Mouse (Mus musculus) urinary bladder, adult 2 months (tissue): Measurements from ENCODE around the gene Tmem115. TPM values are rescaled to one million over a fixed set of nuclear protein-coding genes. Genes with fewer than 3 reads are reported as not detected.
A peak's percentile ranks its signal among the peaks of the same experiment; 100 is the strongest.

Experiments used
- DNase-seq: peaks from one replicate; pipeline ENCODE4 v3.0.0; 2022; ENCODE audit warnings: low spot score
- polyA plus RNA-seq: library from polyadenylated mRNA; depleted of rRNA; stranded (reverse); fragments of >200 nt; gene quantifications from 2 replicates; pipeline ENCODE4 v1.2.3, GENCODE M21; 2012; rRNA removed

Gene Tmem115
- polyA plus RNA-seq, result 33.6 and 34.0 TPM in 2 replicates

DNA sequence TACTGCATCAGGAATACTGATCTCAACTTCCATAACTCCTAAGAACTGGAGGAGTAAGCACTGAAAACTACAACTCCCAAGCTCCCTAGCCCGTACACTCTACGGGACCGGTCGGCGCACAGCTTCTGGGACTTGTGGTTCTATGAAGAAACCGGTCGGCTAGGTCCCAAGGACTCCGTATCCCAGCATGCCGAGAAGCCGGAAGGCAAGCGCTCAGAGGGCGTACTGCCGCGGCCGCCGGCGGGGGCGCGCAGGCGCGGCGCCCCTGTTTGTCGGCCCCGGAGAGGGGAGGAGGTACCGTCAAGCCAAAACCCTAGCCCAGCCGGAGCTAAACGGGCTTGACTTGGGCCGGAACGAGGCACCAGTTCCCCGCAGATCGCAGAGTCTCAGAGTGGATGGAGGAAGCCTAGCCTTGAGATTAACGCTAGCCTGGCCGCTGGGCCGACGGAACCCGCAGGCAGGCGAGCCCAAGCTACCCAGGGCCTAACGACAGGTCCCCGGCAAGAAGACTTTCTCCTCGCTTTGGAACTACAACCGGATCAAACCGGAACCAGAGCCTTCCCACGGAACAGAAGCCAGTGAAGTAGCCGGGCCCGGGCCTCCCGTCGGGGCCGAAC, at the start of gene Tmem115:
Gene Tmem115, plus strand, starts transcription at position 155 of the 617 bp plus-strand sequence.
- DNase-seq, result peak; percentile 81

DNA sequence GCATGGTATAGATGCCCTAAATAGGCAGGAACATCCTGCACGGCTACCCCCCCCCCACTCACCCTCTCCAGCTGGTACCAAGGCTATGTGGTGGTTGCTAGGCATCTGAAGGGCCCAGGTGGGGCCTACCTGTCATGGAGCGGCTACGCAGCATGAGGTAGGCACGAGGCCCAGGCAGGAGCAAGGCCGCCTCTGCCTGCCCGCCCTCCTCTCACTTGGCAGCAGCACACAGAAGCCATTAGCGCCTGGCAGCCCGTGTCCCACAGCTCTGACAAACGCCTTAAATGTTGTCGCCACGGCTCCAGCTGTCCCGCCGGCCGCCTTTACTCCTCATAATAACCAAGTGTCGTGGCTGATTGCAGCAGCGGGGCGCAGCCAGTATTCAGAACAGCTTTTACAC, 49.4 kb upstream of the Tmem115 start:
- no peak for DNase-seq

DNA sequence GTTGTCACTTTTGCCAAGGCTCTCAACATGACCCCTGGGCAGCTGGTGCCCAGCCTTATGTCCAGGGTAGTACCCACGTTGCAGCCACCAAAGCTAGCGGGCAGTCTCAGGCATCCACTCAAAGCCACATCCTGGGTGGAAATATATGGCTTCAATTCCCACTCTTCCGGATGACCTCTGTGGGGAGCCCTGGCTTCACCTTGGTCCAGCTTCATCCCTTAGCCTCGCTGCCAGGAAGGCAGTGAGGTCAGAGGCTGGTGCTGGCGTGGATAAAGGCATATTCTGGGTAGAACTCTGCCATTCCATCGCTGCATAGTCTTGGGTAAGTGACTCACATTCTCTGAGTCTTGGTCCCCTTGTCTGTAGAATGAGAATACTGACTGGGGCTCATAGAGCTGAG, 49.0 kb upstream of the Tmem115 start:
- DNase-seq, result no peak

DNA sequence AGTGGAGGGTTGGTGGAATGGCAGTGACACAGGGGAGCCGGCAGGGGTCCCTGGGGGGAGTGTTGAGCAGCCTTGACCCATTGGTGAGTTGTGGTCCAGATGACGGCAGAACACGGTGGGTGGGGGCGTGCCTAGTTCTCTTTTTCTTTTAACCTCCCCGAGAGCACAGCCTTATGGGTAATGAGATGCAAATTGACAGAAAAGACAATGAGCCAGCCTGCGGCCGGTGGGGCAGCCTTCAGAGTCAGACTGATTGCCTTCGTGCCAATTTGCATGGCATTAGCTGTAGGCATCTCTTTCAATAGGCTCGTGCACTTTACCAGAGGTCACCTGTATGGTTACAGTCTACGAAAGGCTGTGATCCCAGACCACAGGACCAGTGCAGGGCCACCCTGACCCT, 47.7 kb upstream of the Tmem115 start:
- DNase-seq, result no peak

DNA sequence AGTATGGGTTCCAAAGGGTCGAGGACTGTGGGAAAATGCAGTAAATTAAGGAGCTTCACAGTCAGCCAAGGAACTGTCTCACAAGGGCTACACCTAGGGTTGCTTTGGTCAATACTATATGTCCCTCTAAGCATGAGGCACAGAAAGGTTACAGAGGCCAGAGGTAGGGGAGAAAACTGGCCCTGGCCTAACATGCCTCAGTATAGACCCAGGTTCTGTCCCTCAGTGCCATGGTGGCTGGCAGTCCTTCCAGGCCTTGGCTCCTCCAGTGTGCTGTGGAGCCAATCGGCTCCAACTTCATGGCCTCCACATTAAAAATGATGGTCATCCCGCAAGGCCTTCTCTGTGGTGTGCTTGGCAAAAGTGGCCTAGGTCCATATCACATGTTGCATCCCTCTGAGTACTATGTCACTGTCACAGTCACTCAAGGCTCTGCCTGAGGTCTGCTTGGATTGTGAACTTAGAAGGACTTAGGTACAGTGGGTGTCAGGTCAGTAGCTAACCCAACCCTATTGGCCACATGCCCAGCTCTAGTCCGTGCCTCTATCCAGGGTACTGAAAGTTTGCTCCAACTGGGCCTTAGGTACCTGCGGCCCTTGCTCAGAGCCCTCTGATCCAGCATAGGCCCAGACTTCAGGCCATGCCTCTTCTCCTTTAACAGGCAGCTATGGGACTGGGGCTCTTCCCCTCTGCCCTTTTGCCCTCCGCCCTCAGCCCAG, 47.1 kb upstream of the Tmem115 start:
- DNase-seq, result no peak

DNA sequence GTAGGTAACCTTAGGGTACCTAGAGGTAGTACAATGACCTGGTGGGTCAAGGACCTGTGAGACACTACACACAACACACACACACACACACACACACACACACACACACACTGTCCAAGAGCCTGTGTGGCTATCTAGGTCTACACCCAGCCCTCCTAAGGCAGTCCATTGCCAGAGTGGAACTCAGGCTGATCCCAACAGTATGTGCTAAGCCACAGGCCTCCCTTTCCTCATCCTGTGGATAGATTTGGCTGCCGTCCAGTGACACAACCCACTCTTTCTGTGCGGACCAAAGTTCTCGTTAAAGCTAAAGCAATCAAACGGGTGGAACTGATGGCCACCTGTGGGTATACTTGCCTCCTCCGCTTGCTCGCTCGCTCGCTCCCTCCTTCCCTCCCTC, 43.6 kb upstream of the Tmem115 start:
- no peak for DNase-seq

DNA sequence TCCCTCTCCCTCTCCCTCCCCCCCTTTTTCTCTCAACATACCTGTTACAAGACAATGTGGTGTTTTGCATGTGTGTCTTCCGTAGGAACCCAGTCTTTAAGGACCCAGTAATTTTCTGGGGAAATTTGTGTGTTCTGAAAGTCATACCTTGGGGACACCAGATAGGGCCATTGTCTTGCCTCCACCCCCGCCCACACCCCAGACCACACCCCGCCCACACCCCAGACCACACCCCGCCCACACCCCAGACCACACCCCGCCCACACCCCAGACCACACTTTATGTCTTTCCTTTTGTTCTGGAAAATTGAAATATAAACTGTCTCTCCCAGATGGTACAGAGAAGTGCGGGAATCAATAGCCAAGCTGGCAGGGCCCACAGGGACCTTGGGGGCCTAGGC, 43.1 kb upstream of the Tmem115 start:
- no peak for DNase-seq

DNA sequence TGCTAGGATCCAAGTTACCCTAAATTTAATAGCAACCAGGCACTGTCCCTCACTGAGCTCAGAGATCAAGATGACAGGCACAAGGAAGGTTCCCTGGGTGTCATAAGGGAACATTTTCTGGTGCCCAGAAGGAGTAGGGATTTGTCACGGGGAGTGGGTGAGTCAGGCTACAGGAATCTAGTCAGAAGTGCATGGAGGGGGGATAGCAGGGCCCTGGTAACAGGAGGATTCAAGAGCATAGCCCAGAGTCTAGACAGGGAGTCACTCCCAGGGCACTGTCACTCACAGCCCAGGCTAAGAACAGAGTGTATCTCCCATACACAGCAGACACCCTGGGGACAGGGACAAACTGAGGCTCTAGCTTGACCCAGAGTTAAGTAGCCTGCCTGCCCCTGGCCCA, 40.2 kb upstream of the Tmem115 start:
- DNase-seq, result no peak

DNA sequence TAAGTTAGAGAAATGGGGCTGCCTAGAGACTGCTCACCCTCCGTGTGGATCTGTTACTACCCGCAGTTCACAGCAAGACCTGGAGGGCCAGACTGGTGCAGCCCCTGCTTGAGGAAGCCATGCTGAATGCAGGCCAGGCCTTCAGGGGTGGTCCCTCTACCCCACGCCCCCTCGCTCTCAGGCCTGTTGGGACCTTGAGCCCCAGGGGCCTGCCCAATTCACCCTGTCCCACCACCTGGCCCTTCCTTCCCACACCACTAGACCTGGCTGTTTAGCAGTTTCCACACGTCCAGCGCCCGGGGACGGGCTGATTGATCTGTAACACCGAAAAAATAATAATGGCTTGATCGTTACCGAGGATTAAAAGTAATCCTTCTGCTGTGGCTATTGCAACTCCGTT, 39.5 kb upstream of the Tmem115 start:
- DNase-seq, result no peak

DNA sequence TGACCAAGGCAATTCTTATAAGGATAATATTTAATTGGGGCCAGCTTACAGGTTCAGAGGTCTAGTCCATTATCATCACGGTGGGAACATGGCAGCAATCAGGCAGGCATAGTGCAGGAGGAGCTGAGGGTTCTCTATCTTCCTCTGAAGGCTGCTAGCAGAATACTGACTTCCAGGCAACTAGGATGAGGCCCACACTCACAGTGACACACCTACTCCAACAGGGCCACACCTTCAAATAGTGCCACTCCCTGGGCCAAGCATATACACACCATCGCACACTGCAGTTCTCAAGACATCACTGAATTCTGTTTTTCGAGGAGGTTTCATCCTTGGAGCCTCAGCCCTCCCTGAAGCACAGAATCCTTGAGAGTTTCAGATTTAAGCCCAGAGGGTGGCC, 37.4 kb upstream of the Tmem115 start:
- DNase-seq, result no peak

DNA sequence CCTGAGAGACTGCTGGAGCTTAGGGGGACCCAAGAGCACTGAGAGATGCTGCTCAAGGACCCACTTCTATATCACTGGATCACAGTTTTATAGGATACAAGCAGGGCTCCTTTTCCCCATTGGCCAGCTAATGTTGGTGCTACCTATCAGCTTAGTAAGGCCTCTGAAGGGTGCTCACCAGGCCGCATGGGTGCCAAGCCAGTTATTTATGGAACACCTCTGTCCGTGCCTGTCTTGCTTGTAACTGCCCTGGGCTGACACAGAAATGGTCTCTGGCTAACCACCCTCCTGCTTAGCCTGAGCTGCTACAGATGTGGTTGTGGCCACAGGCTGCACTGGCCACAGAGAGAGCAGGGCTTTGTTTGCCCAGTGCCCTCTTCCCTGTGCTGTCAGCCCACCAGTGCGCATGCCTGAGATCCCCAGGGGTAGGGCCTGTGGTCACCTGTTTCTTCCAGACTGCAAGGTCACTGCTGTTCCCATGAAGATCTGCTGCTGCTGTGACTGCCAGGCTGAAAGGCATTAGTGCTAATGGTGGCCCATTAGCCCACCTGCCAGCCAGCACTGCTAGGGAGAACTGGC, 32.9 kb upstream of the Tmem115 start:
- DNase-seq, result no peak

DNA sequence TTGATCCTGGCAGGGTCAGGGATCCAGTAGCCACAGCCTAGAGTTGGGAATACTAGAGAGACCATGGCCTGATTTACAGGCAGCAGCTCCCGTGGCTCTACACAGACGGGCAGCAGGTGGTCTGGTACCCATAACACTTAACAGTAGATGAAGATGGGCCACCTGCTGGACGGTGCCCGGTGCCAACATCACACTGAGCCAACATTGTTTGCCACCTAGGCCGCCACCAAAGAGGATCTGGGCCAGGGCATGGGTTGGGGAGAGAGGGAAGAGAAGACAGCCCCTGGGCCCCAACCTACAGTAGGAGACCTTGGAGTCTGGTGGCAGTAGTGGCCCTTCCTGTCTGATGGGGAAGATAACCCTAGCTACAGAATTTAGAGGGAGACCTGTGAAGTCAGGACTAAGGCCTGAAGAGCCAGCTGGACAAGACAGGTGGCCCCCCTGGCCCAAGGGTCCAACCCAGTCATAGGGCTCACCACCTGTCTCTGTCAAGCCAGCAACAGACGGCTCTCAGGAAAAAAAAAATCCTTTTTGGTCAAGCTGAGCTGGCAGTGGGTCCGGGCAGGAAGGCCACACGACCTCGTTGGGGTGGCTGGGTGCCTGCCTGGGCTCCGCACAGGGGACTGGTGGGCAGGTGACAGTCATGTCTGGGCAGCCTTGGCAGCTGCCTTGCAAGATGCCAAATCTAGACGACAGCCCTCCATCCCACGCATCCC, 31.5 kb upstream of the Tmem115 start:
- DNase-seq, result no peak

DNA sequence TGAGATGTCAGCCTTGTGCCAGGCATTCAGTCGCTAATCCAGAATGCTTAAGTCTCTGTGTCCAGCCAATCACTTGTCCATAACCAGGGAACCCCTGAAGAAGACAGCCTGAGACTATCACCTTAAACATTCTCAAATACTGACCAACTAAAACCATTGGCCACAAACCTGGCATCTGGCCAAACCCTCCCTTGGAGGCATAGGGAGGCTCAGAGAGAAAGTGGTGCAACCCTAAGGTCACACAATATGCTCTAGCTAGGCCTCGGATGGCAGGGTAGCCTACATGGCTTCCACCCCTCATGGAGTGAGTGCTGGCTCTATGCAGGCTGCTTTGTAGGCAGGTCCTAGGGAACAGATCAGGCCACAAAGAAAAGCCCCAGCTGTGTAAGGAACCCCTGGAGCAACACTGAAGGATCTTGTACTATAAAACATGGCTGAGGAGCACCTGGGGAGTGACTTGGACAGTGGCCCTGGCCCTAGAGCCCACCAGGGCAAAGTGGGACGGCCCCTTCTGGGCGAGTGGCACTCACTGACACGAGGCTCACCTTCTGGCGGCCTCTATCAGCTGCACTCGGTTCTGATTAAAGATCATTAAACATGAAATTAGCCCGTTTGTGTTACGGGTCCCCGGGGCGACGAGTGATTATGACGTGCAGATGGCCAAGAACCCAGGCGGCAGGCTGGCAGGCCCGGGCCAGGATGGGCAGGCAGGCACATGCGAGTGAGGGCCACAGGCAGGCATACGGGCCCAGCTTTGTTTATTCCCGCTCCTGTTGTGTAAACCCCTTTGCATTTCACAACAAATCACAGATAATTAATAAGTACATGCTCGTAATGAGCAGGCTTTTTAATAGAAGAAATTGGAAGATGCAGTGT, 28.8 kb upstream of the Tmem115 start:
- DNase-seq, result no peak

DNA sequence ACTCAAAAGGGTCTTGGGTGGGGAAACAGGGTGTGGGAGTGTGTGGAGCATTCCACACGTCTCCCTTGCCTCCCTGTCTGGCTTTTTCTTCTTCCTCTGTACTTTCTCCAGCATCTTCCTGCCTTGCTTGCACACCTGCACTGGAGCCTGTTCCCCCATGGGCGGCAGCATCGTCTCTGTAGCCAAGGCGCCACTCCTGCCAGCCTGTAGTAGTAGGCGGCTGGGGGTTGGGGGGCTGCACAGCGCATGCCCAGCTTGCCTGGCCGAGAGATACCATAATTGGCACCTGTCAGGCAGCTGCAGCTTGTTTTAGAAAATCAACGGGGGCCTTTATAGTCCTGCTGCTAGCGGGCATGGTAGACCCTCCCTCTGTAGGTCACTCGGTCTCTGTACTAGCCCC, 25.5 kb upstream of the Tmem115 start:
- DNase-seq, result no peak

DNA sequence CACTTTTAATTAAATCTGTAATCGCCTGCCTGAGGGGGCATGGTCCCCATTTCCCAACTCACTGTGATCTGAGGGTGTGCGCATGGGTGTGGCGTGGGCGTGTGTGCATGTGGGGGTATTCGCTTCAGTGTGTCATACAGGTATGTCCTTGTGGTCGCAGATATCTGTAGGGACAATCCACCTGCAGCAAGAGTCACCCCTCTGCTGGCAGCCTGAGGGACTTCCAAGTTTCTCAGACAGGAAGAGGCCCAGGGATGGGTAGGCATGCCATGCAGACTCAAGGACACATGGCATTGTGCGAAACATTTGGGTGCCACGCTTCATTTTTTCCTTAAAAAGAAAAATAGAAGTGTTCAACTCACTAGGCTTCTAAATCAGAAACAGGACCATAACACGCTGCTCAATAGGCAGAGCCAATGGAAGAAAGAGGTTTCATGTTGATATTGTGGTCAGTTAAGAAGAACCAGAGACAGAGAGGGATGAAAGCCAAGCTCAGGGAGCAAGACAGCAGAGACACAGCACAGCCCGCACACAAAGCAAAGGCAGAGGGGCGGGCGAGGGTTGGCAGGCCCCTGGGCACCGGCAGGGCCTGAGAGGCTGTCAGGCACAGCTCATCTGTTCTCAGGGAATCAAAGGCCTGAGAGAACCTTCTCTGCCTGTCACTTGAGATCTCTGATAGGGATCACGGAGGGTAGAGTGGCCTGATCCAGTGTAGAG, 23.2 kb upstream of the Tmem115 start:
- DNase-seq, result no peak

DNA sequence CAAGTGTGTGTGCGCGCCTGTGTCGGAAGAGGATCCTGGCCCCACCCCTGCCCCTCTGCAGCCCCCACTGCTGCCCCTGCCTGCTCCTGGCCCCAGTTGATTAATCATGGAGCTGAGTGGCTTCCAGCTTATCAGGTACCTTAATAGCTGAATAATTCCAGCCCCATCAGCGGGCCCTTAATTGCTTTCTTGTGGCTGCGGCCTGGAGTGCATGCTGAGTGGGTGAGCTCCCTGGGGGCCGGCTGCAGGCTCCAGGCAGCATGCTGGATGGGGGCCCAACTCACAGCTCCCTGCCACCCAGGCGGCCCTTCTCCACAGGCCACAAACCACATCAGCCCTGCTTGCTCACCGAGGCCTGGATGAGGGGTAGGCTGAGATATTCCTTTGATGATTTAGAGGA, 22.3 kb upstream of the Tmem115 start:
- no peak for DNase-seq

DNA sequence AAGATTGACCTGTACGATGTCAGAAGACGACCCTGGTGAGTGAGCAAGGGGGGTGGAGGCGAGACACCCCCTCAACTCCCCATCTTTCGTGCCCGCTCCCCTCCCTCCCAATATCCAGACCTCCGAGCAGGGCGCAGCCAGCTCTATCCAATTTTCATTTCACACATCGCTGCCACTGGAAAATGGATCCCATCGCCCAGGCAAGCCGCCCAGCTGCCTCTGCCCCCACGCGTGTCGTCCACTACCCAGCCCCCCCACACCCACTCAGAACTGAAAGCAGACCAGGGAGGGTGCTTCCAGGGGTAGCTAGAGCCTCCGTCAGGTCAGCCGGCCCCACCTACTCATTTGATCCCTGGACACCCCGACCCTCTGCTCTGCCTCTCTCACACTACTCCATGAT, 21.4 kb upstream of the Tmem115 start:
- no peak for DNase-seq

DNA sequence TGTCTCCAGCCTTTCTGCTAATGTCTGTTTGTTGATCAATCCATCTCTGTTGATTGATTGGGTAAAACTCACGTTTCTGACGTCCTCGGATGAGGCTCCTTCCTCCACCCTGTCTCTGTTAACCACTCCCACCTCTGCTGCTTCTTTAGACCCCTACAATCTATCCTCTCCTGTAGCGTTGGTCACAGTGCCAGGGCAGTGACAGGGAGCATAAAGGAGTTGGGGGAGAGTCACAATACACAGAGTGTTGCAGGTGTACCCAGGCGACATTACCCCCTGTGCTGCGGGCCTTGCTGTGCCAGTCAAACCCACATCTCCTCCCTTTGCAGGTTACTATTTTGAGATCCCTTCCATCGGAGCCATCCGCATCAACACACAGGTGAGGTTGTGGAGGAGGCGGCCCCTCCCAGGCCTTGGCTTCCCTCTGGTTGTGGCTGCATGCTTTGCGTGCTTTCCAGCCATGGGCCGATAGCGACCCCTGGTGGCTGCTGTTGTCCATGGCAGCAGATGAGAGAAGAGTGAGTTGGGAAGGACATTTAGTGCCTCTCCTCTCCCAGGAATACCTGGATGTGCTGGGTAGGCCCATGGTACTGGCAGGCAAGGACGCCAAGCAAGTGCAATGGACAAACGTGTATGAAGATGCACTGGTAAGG, 19.3 kb upstream of the Tmem115 start:
- DNase-seq, result peak; percentile 85

DNA sequence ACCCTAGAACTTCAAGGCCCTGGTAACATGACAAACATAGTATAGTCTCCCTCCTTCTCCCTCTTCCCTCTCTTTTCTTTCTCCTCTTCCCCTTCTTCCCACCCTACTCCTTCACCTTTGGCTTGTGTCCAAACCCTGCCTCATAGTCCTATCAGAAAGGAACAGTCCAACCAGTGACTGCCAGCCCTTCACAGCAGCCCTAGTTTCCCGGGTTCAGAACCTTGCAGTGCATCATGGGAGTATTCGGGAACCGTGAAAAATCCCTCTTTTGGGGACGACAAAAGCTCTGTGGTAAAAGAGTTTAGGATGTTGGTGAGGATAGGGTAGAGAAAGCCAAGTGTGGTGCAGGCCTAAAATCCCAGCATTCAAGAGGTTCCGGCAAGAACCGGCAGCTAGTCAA, 13.4 kb upstream of the Tmem115 start:
- DNase-seq, result no peak

DNA sequence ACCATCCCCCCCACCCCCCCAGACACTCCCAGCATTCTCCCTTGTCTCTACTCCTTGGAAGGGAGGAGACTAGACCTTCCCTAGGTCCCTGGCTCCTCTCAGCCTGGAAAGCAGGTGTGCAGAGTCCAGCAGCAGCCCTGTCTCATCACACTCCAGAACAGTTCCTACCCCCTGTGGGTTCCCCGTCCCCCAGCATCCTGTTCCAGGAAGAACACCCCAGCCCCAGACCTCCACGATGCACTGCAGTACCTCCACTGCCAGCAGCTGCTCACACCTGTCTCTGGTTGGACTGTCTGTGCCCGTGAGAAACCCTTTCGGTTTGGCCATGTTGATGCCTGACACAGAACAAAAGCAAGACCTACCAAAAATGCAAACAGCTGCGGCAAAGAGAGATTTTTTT, 12.6 kb upstream of the Tmem115 start:
- DNase-seq, result no peak
